Mouse (Mus musculus): Measurements from ENCODE around the gene Pcgf1. TPM values are rescaled to one million over a fixed set of nuclear protein-coding genes. Genes with fewer than 3 reads are reported as not detected.
A peak's percentile ranks its signal among the peaks of the same experiment; 100 is the strongest.

Gene Pcgf1
- polyA plus RNA-seq (2014; fragmentation: Nextera tagmentation; extraction: Ambion mirVana) = 44.3 and 47.0 TPM in 2 replicates

- DNase-seq (ENCODE audit: low spot score) (no peak), ATAC-seq (ENCODE audit: insufficient number of reproducible peaks, low FRiP score, low TSS enrichment, low read depth) (peak; percentile 88)
- Histone ChIP-seq H3K27me3 (ENCODE audit: control insufficient read depth, insufficient read depth, low read length) (peaks cover 19% of the 10 kb centered on the region), H3K4me3 (ENCODE audit: low read depth, low read length) (peak within 1 kb of the TSS; percentile 72), H3K27ac (replicated peaks; ENCODE audit: low read depth, low read length) (peak within 1 kb of the TSS; percentile 80), H3K4me2 (ENCODE audit: low read depth, severe bottlenecking) (peak within 1 kb of the TSS; percentile 99), H3K4me1 (ENCODE audit: control insufficient read depth, insufficient read depth, low read length) (peaks cover 4% of the 10 kb centered on the region; the same call in 1 of the 2 replicates), H3K36me3 (ENCODE audit: control insufficient read depth, insufficient read depth, low read length) (0 out of 2 replicates have a peak, but pooled peaks cover 4% of the 10 kb centered on the region), H3K9me3 (ENCODE audit: control insufficient read depth, low read length) (no peaks in the 10 kb centered on the region), H3K9ac (ENCODE audit: low read length) (peak within 1 kb of the TSS; percentile 79)
- under 1% methylated on average over 54 of the region's 54 CpGs for WGBS
Measured at GRCm38 (mm10) chr6:83077630-83078323, at the start of gene Pcgf1. Gene Pcgf1, plus strand, starts transcription at chr6:83077869.

- ATAC-seq (ENCODE audit: insufficient number of reproducible peaks, low FRiP score, low TSS enrichment, low read depth) (no peak), DNase-seq (ENCODE audit: low spot score) (no peak)
- H3K27me3 ChIP-seq (ENCODE audit: control insufficient read depth, insufficient read depth, low read length) = peaks cover 23% of the 10 kb centered on the region
- no peak overlapping the region for H3K9ac ChIP-seq (ENCODE audit: low read length)
- WGBS = 20% methylated on average over 10 of the region's 10 CpGs
- H3K4me2 ChIP-seq (ENCODE audit: low read depth, severe bottlenecking) = no peak overlapping the region
- peaks cover 6% of the 10 kb centered on the region for H3K4me1 ChIP-seq (ENCODE audit: control insufficient read depth, insufficient read depth, low read length)
- no peak overlapping the region for H3K4me3 ChIP-seq (ENCODE audit: low read depth, low read length)
- no peaks in the 10 kb centered on the region for H3K36me3 ChIP-seq (ENCODE audit: control insufficient read depth, insufficient read depth, low read length)
- no peaks in the 10 kb centered on the region for H3K9me3 ChIP-seq (ENCODE audit: control insufficient read depth, low read length)
- no peak overlapping the region for H3K27ac ChIP-seq (replicated peaks; ENCODE audit: low read depth, low read length)
Measured at GRCm38 (mm10) chr6:83029777-83030176, 47.9 kb upstream of the Pcgf1 start.

- peaks cover 6% of the 10 kb centered on the region for H3K4me1 ChIP-seq (ENCODE audit: control insufficient read depth, insufficient read depth, low read length)
- H3K9ac ChIP-seq (ENCODE audit: low read length) = no peak overlapping the region
- WGBS = 60% methylated on average over 7 of the region's 7 CpGs
- H3K9me3 ChIP-seq (ENCODE audit: control insufficient read depth, low read length) = no peaks in the 10 kb centered on the region
- DNase-seq (ENCODE audit: low spot score) = no peak
- no peak for ATAC-seq (ENCODE audit: insufficient number of reproducible peaks, low FRiP score, low TSS enrichment, low read depth)
- no peak overlapping the region for H3K4me3 ChIP-seq (ENCODE audit: low read depth, low read length)
- no peak overlapping the region for H3K4me2 ChIP-seq (ENCODE audit: low read depth, severe bottlenecking)
- no peak overlapping the region for H3K27ac ChIP-seq (replicated peaks; ENCODE audit: low read depth, low read length)
- peaks cover 23% of the 10 kb centered on the region for H3K27me3 ChIP-seq (ENCODE audit: control insufficient read depth, insufficient read depth, low read length)
- H3K36me3 ChIP-seq (ENCODE audit: control insufficient read depth, insufficient read depth, low read length) = no peaks in the 10 kb centered on the region
Measured at GRCm38 (mm10) chr6:83031111-83031510, 46.6 kb upstream of the Pcgf1 start.

- H3K9ac ChIP-seq (ENCODE audit: low read length) = 0 out of 2 replicates have a peak overlapping the region, but pooled peaks have one; percentile 14
- ATAC-seq (ENCODE audit: insufficient number of reproducible peaks, low FRiP score, low TSS enrichment, low read depth) (no peak), DNase-seq (ENCODE audit: low spot score) (no peak)
- H3K36me3 ChIP-seq (ENCODE audit: control insufficient read depth, insufficient read depth, low read length) = no peaks in the 10 kb centered on the region
- H3K27me3 ChIP-seq (ENCODE audit: control insufficient read depth, insufficient read depth, low read length) = peaks cover 23% of the 10 kb centered on the region
- WGBS = 15% methylated on average over 18 of the region's 18 CpGs
- H3K27ac ChIP-seq (replicated peaks; ENCODE audit: low read depth, low read length) = no peak overlapping the region; the same call in 1 of the 2 replicates
- peaks cover 6% of the 10 kb centered on the region for H3K4me1 ChIP-seq (ENCODE audit: control insufficient read depth, insufficient read depth, low read length)
- H3K4me3 ChIP-seq (ENCODE audit: low read depth, low read length) = peak overlapping the region; percentile 50
- H3K4me2 ChIP-seq (ENCODE audit: low read depth, severe bottlenecking) = peak overlapping the region; percentile 59
- H3K9me3 ChIP-seq (ENCODE audit: control insufficient read depth, low read length) = no peaks in the 10 kb centered on the region
Measured at GRCm38 (mm10) chr6:83031921-83032590, 45.6 kb upstream of the Pcgf1 start.

GRCm38 (mm10) chr6:83032769-83033191, 44.9 kb upstream of the Pcgf1 start:
- H3K4me1 ChIP-seq (ENCODE audit: control insufficient read depth, insufficient read depth, low read length) = peaks cover 6% of the 10 kb centered on the region
- H3K9me3 ChIP-seq (ENCODE audit: control insufficient read depth, low read length) = no peaks in the 10 kb centered on the region
- peak overlapping the region; percentile 14 for H3K9ac ChIP-seq (ENCODE audit: low read length)
- peak; percentile 31 for ATAC-seq (ENCODE audit: insufficient number of reproducible peaks, low FRiP score, low TSS enrichment, low read depth)
- peaks cover 23% of the 10 kb centered on the region for H3K27me3 ChIP-seq (ENCODE audit: control insufficient read depth, insufficient read depth, low read length)
- no peak overlapping the region; the same call in 1 of the 2 replicates for H3K27ac ChIP-seq (replicated peaks; ENCODE audit: low read depth, low read length)
- DNase-seq (ENCODE audit: low spot score) = peak; percentile 73
- no peaks in the 10 kb centered on the region for H3K36me3 ChIP-seq (ENCODE audit: control insufficient read depth, insufficient read depth, low read length)
- H3K4me2 ChIP-seq (ENCODE audit: low read depth, severe bottlenecking) = peak overlapping the region; percentile 59
- WGBS = under 1% methylated on average over 31 of the region's 31 CpGs
- peak overlapping the region; percentile 50 for H3K4me3 ChIP-seq (ENCODE audit: low read depth, low read length)

- peak within 1 kb of the TSS; percentile 50 for H3K4me3 ChIP-seq (ENCODE audit: low read depth, low read length)
- H3K4me1 ChIP-seq (ENCODE audit: control insufficient read depth, insufficient read depth, low read length) = peaks cover 10% of the 10 kb centered on the region
- peak within 1 kb of the TSS; percentile 14 for H3K9ac ChIP-seq (ENCODE audit: low read length)
- ATAC-seq (ENCODE audit: insufficient number of reproducible peaks, low FRiP score, low TSS enrichment, low read depth) (peak; percentile 72), DNase-seq (ENCODE audit: low spot score) (peak; percentile 82)
- no peaks in the 10 kb centered on the region for H3K9me3 ChIP-seq (ENCODE audit: control insufficient read depth, low read length)
- H3K4me2 ChIP-seq (ENCODE audit: low read depth, severe bottlenecking) = peak within 1 kb of the TSS; percentile 59
- peak within 1 kb of the TSS; percentile 68; the same call in 1 of the 2 replicates for H3K27ac ChIP-seq (replicated peaks; ENCODE audit: low read depth, low read length)
- WGBS = under 1% methylated on average over 51 of the region's 51 CpGs
- peaks cover 23% of the 10 kb centered on the region for H3K27me3 ChIP-seq (ENCODE audit: control insufficient read depth, insufficient read depth, low read length)
- H3K36me3 ChIP-seq (ENCODE audit: control insufficient read depth, insufficient read depth, low read length) = no peaks in the 10 kb centered on the region
Measured at GRCm38 (mm10) chr6:83033249-83034185, 44.2 kb upstream of the Pcgf1 start, which contains the start of the genes Dok1 and Loxl3. Gene Dok1, minus strand, starts transcription at chr6:83033471. Gene Loxl3, plus strand, starts transcription at chr6:83034173.

- peak overlapping the region; percentile 68; the same call in 1 of the 2 replicates for H3K27ac ChIP-seq (replicated peaks; ENCODE audit: low read depth, low read length)
Measured at GRCm38 (mm10) chr6:83034463-83035055, 43.1 kb upstream of the Pcgf1 start.

More at GRCm38 (mm10) chr6:83034463-83035055, 43.1 kb upstream of the Pcgf1 start:
- H3K4me3 ChIP-seq (ENCODE audit: low read depth, low read length) = peak overlapping the region; percentile 50
- no peak for DNase-seq (ENCODE audit: low spot score)
- H3K36me3 ChIP-seq (ENCODE audit: control insufficient read depth, insufficient read depth, low read length) = no peaks in the 10 kb centered on the region
- H3K4me1 ChIP-seq (ENCODE audit: control insufficient read depth, insufficient read depth, low read length) = peaks cover 12% of the 10 kb centered on the region
- peaks cover 23% of the 10 kb centered on the region for H3K27me3 ChIP-seq (ENCODE audit: control insufficient read depth, insufficient read depth, low read length)
- peak overlapping the region; percentile 59 for H3K4me2 ChIP-seq (ENCODE audit: low read depth, severe bottlenecking)
- no peaks in the 10 kb centered on the region for H3K9me3 ChIP-seq (ENCODE audit: control insufficient read depth, low read length)
- ATAC-seq (ENCODE audit: insufficient number of reproducible peaks, low FRiP score, low TSS enrichment, low read depth) = no peak
- 19% methylated on average over 5 of the region's 5 CpGs for WGBS
- peak overlapping the region; percentile 14 for H3K9ac ChIP-seq (ENCODE audit: low read length)

All from limb, embryonic 11.5 days (tissue).